Comparison of ENCODE assay signal across 8 mouse cellular contexts in genomic region chr1:52120191-52120590, GRCm38 (mm10). TPM values are rescaled to one million over a fixed set of nuclear protein-coding genes. Genes with fewer than 3 reads are reported as not detected.
DNase-seq lines count a peak whose midpoint lies in the region; ATAC-seq and TF ChIP-seq lines count a peak whose summit lies in the region.

No protein-coding gene starts in this region.

- H3K9me3 ChIP-seq in hindbrain, embryonic 14.5 days (ENCODE audit: control insufficient read depth, low read length) = no peaks in the 10 kb centered on the region
- no peaks in the 10 kb centered on the region for H3K9me3 ChIP-seq in midbrain, embryonic 16.5 days (replicated peaks; ENCODE audit: control insufficient read depth, low read length, poor library complexity, severe bottlenecking)

- peak overlapping the region; percentile 69 for H3K9ac ChIP-seq in hindbrain, embryonic 14.5 days
- H3K9ac ChIP-seq in midbrain, embryonic 16.5 days (ENCODE audit: low read depth, low read length) = peak overlapping the region; percentile 79; the same call in 1 of the 2 replicates

- no peak for TF ChIP-seq CTCF in left cerebral cortex, adult 2 months (IDR thresholded peaks at IDR 0.05)
- TF ChIP-seq CTCF in bone marrow, adult 2 months (IDR thresholded peaks at IDR 0.05; ENCODE audit: control insufficient read depth, insufficient read depth, low read length) = no peak

- H3K27me3 ChIP-seq in hindbrain, embryonic 14.5 days (ENCODE audit: control insufficient read depth, insufficient read depth, low read length) = no peaks in the 10 kb centered on the region
- no peaks in the 10 kb centered on the region; the same call in 1 of the 2 replicates for H3K27me3 ChIP-seq in midbrain, embryonic 16.5 days (ENCODE audit: control insufficient read depth, insufficient read depth, low read depth, low read length)

- intact Hi-C loops in left cerebral cortex, adult 2 months (cut with DNase I) = no loop called here
- intact Hi-C loops in left cerebral cortex, postnatal 10 days (cut with DNase I) = no loop called here

- H3K4me2 ChIP-seq in hindbrain, embryonic 14.5 days (replicated peaks) = peak overlapping the region; percentile 90
- H3K4me2 ChIP-seq in midbrain, embryonic 16.5 days (ENCODE audit: low read length) = peak overlapping the region; percentile 97

- DNase-seq in left cerebral cortex, adult 2 months (ENCODE audit: extremely low spot score in 1 of 2, low spot score in 2 of 2) = no peak
- no peak for DNase-seq in left cerebral cortex, postnatal 10 days (ENCODE audit: extremely low spot score in 1 of 2, low spot score in 2 of 2)
- no peak for DNase-seq in hindbrain, embryonic 14.5 days (ENCODE audit: low spot score)
- no peak for DNase-seq in frontal cortex, postnatal 10 days (ENCODE audit: low spot score in 2 of 2)
- no peak for DNase-seq in cerebellum, adult 9-10 months
- no peak for DNase-seq in adrenal gland, adult 8-10 months

- peak overlapping the region; percentile 59 for H3K4me3 ChIP-seq in left cerebral cortex, adult 2 months
- peak overlapping the region; percentile 89 for H3K4me3 ChIP-seq in bone marrow, adult 2 months (replicated peaks; ENCODE audit: control insufficient read depth, low read depth, low read length)
- H3K4me3 ChIP-seq in hindbrain, embryonic 14.5 days (replicated peaks; ENCODE audit: low read length) = peak overlapping the region; percentile 84
- peak overlapping the region; percentile 86 for H3K4me3 ChIP-seq in midbrain, embryonic 16.5 days (ENCODE audit: low read depth, low read length)

- H3K27ac ChIP-seq in left cerebral cortex, adult 2 months = no peak overlapping the region
- no peak overlapping the region for H3K27ac ChIP-seq in bone marrow, adult 2 months (ENCODE audit: control insufficient read depth, insufficient read depth, low read depth, low read length, poor library complexity)
- no peak overlapping the region for H3K27ac ChIP-seq in hindbrain, embryonic 14.5 days
- no peak overlapping the region for H3K27ac ChIP-seq in midbrain, embryonic 16.5 days (ENCODE audit: low read length)

- WGBS in bone marrow, adult 2 months = 10% methylated on average over 10 of the region's 10 CpGs
- WGBS in hindbrain, embryonic 14.5 days = 39% methylated on average over 10 of the region's 10 CpGs
- 46% methylated on average over 10 of the region's 10 CpGs for WGBS in midbrain, embryonic 16.5 days

- H3K36me3 ChIP-seq in hindbrain, embryonic 14.5 days (replicated peaks; ENCODE audit: control insufficient read depth, insufficient read depth) = peaks cover 3% of the 10 kb centered on the region; the same call in 1 of the 2 replicates
- no peaks in the 10 kb centered on the region for H3K36me3 ChIP-seq in midbrain, embryonic 16.5 days (ENCODE audit: control insufficient read depth, insufficient read depth, low read length)

- no peak for ATAC-seq in hindbrain, embryonic 14.5 days (ENCODE audit: low FRiP score)
- no peak for ATAC-seq in midbrain, embryonic 16.5 days

- peaks cover 4% of the 10 kb centered on the region; the same call in 1 of the 2 replicates for H3K4me1 ChIP-seq in bone marrow, adult 2 months (ENCODE audit: control insufficient read depth, insufficient read depth, low read length)
- no peaks in the 10 kb centered on the region for H3K4me1 ChIP-seq in hindbrain, embryonic 14.5 days (replicated peaks; ENCODE audit: control insufficient read depth, insufficient read depth, low read length)
- H3K4me1 ChIP-seq in midbrain, embryonic 16.5 days (ENCODE audit: control insufficient read depth, insufficient read depth, low read length) = 0 out of 2 replicates have a peak, but pooled peaks cover 10% of the 10 kb centered on the region

- no peak for TF ChIP-seq POLR2A in bone marrow, adult 2 months (IDR thresholded peaks at IDR 0.05; ENCODE audit: borderline replicate concordance, control insufficient read depth, low read depth, low read length)

RNA-seq across cellular contexts. Expression of gene Stat1, which starts 1.0 kb away (rescaled TPM):
- total RNA-seq in left cerebral cortex, adult 2 months (2021) = 10 to 100 TPM; 18.0 to 18.3 TPM
- total RNA-seq in left cerebral cortex, postnatal 10 days (2021) = 10 to 100 TPM; 10.8 to 11.6 TPM
- 20.8 and 28.8 TPM in 2 replicates for polyA plus RNA-seq in bone marrow, adult 2 months (2011; ENCODE audit: insufficient read depth, insufficient read length, low replicate concordance, missing spikeins)
- polyA plus RNA-seq in hindbrain, embryonic 14.5 days (2014; fragmentation: Nextera tagmentation; extraction: Ambion mirVana) = 13.9 and 17.3 TPM in 2 replicates
- polyA plus RNA-seq in midbrain, embryonic 16.5 days (2015; fragmentation: Nextera tagmentation; extraction: Ambion mirVana) = 11.2 and 11.6 TPM in 2 replicates
- total RNA-seq in adrenal gland, adult 8-10 months (2022) = 100 to 1,000 TPM in 1 of 4 experiments, 10 to 100 TPM in 3; 67.0 to 111 (median 83.5) TPM
